Mouse (Mus musculus): ENCODE measurements at regions not wholly inside any gene's neighbourhood (a gene's known extent, or its start where the extent isn't known, plus 50 kb on each side); places are given as distances from the start of the nearest gene placed in this dataset.

- H3K9me3 ChIP-seq = no peaks in the 10 kb centered on the region
- no peak overlapping the region for H3K27ac ChIP-seq
- H3K4me1 ChIP-seq = no peaks in the 10 kb centered on the region
- H3K27me3 ChIP-seq (replicated peaks) = no peaks in the 10 kb centered on the region
- no peaks in the 10 kb centered on the region for H3K36me3 ChIP-seq (replicated peaks)
- H3K9ac ChIP-seq = no peak overlapping the region
- ATAC-seq (replicated peaks) = no peak
- WGBS = 85% methylated on average over 10 of the region's 10 CpGs
- no peak overlapping the region for H3K4me3 ChIP-seq
- H3K4me2 ChIP-seq = no peak overlapping the region
Observed at GRCm38 (mm10) chr11:18712642-18713053, 306.1 kb downstream of the Meis1 start.

DNA sequence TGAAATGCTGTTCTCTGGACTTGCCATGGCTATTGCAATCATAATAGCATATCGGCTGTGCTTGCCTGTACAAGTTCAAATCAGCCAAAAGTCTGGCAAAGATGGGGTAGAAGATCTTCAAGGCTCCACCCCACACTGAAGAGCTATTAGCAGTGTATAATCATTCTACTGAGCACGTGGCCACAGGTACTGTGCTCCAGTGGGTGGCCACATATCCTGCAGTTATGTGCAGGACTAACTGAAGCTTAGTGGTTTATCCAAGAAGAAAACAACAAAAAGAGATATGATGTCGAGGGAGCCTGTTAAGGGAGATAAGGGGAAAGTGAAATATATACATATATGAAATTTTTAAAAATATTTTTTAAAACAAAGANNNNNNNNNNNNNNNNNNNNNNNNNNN lies 309.2 kb downstream of the Meis1 start:
- WGBS = 83% methylated on average over 3 of the region's 3 CpGs
- no peaks in the 10 kb centered on the region for H3K4me1 ChIP-seq
- no peaks in the 10 kb centered on the region for H3K36me3 ChIP-seq (replicated peaks)
- no peaks in the 10 kb centered on the region for H3K27me3 ChIP-seq (replicated peaks)
- no peak overlapping the region for H3K4me2 ChIP-seq
- no peak overlapping the region for H3K4me3 ChIP-seq
- no peak overlapping the region for H3K9ac ChIP-seq
- H3K27ac ChIP-seq = no peak overlapping the region
- H3K9me3 ChIP-seq = no peaks in the 10 kb centered on the region
- ATAC-seq (replicated peaks) = no peak

- no peaks in the 10 kb centered on the region for H3K9me3 ChIP-seq
- no peak overlapping the region for H3K4me2 ChIP-seq
- H3K27me3 ChIP-seq (replicated peaks) = no peaks in the 10 kb centered on the region
- no peak for ATAC-seq (replicated peaks)
- H3K9ac ChIP-seq = no peak overlapping the region
- WGBS = 85% methylated on average over 6 of the region's 6 CpGs
- no peak overlapping the region for H3K27ac ChIP-seq
- H3K36me3 ChIP-seq (replicated peaks) = no peaks in the 10 kb centered on the region
- no peak overlapping the region for H3K4me3 ChIP-seq
- H3K4me1 ChIP-seq = no peaks in the 10 kb centered on the region
Observed at GRCm38 (mm10) chr11:18681593-18681992, 337.2 kb downstream of the Meis1 start.

- no peak for ATAC-seq (replicated peaks)
- 87% methylated on average over 2 of the region's 2 CpGs for WGBS
- H3K4me1 ChIP-seq = no peaks in the 10 kb centered on the region
- no peak overlapping the region for H3K4me2 ChIP-seq
- no peaks in the 10 kb centered on the region for H3K9me3 ChIP-seq
- no peak overlapping the region for H3K27ac ChIP-seq
- no peak overlapping the region for H3K4me3 ChIP-seq
- no peak overlapping the region for H3K9ac ChIP-seq
- no peaks in the 10 kb centered on the region for H3K36me3 ChIP-seq (replicated peaks)
- H3K27me3 ChIP-seq (replicated peaks) = no peaks in the 10 kb centered on the region
Observed at GRCm38 (mm10) chr11:18676876-18677275, 341.9 kb downstream of the Meis1 start.

- Histone ChIP-seq H3K9me3 (no peaks in the 10 kb centered on the region), H3K4me2 (no peak overlapping the region), H3K9ac (no peak overlapping the region), H3K4me3 (no peak overlapping the region), H3K4me1 (no peaks in the 10 kb centered on the region), H3K27ac (no peak overlapping the region), H3K36me3 (replicated peaks) (no peaks in the 10 kb centered on the region), H3K27me3 (replicated peaks) (no peaks in the 10 kb centered on the region)
- no peak for ATAC-seq (replicated peaks)
- 94% methylated on average over 2 of the region's 2 CpGs for WGBS
Observed at GRCm38 (mm10) chr11:18670967-18671366, 347.8 kb downstream of the Meis1 start.

DNA sequence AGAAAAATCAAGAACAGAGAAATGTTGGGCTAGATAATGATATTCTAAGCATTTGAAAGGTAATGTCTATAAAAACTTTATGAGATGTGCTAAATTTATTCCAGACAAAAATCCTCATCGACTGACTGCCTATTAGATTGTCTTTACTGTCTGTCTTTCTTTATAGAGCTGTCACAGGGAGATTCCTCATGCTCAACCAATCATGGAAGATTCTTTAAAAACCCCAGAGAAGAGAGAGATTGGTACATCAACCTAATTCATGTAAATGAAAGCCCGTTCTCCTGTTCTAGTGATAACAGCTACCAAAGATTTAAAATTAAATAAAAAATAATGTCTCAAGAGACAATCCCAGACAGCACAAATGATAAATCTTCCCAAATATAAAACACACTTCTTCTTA lies 349.5 kb downstream of the Meis1 start:
- Histone ChIP-seq H3K9me3 (no peaks in the 10 kb centered on the region), H3K4me1 (no peaks in the 10 kb centered on the region), H3K4me3 (no peak overlapping the region), H3K36me3 (replicated peaks) (no peaks in the 10 kb centered on the region), H3K4me2 (no peak overlapping the region), H3K27ac (no peak overlapping the region), H3K27me3 (replicated peaks) (no peaks in the 10 kb centered on the region), H3K9ac (no peak overlapping the region)
- no peak for ATAC-seq (replicated peaks)
- 57% methylated on average over 2 of the region's 2 CpGs for WGBS

GRCm38 (mm10) chr11:18656358-18656757 lies 362.4 kb downstream of the Meis1 start:
- Histone ChIP-seq H3K36me3 (replicated peaks) (no peaks in the 10 kb centered on the region), H3K9ac (no peak overlapping the region), H3K27ac (no peak overlapping the region), H3K4me1 (no peaks in the 10 kb centered on the region), H3K4me2 (no peak overlapping the region), H3K9me3 (no peaks in the 10 kb centered on the region), H3K4me3 (no peak overlapping the region), H3K27me3 (replicated peaks) (no peaks in the 10 kb centered on the region)
- ATAC-seq (replicated peaks) = no peak
- 49% methylated on average over 1 of the region's 1 CpGs for WGBS

DNA sequence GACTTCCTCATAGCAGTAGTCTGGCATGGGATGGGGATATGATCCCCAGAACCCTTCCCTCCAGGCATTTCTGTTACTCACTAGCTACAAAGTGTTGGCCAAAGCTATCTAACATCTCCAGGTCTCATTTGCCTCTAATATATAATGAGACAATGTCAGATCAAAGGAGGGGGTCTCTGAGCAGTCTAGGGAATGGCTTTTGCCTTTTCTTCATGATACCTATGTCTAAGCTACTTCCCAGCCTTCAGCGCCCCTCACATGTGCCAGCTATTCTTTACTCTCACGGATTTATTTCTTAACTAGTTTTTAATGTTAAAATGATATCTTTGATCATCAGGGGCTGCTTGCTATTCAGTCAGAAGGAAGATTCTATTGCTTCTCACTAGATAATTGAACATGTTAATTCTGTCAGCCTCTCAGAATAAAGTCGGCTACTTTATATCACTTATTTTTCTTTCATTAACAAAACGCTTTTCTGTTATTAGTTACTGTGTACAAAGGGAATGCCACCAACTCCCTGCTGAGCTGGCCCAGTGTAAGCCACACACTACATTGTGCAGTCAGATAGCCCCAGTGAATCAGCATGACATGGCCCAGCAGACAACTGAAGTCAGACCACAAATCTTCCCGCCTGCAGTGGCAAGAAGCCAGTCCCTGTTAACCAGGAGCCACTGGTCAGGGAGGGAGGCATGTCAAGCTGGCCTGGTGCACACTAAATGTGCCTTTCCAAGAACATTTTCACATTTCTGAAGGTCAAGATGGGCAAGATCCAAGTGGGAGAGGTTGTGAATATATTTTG lies 386.6 kb downstream of the Meis1 start:
- no peak for ATAC-seq (replicated peaks)
- H3K27me3 ChIP-seq (replicated peaks) = no peaks in the 10 kb centered on the region
- H3K4me1 ChIP-seq = no peaks in the 10 kb centered on the region; the same call in 1 of the 2 replicates
- H3K4me3 ChIP-seq = no peak overlapping the region
- 57% methylated on average over 5 of the region's 5 CpGs for WGBS
- H3K9me3 ChIP-seq = no peaks in the 10 kb centered on the region
- no peak overlapping the region for H3K9ac ChIP-seq
- H3K36me3 ChIP-seq (replicated peaks) = no peaks in the 10 kb centered on the region
- no peak overlapping the region for H3K27ac ChIP-seq
- H3K4me2 ChIP-seq = no peak overlapping the region

- no peak for ATAC-seq (replicated peaks)
- WGBS = 97% methylated on average over 7 of the region's 7 CpGs
Observed at GRCm38 (mm10) chr11:18631570-18631969, 387.2 kb downstream of the Meis1 start.

GRCm38 (mm10) chr11:18621777-18622176 lies 397.0 kb downstream of the Meis1 start:
- H3K4me3 ChIP-seq = no peak overlapping the region
- no peaks in the 10 kb centered on the region for H3K9me3 ChIP-seq
- 31% methylated on average over 3 of the region's 3 CpGs for WGBS
- H3K27ac ChIP-seq = no peak overlapping the region
- no peak overlapping the region for H3K9ac ChIP-seq
- no peaks in the 10 kb centered on the region for H3K27me3 ChIP-seq (replicated peaks)
- no peak overlapping the region for H3K4me2 ChIP-seq
- H3K4me1 ChIP-seq = 0 out of 2 replicates have a peak, but pooled peaks cover 3% of the 10 kb centered on the region
- ATAC-seq (replicated peaks) = 0 out of 2 replicates have a peak, but pooled peaks have one; percentile 24
- H3K36me3 ChIP-seq (replicated peaks) = no peaks in the 10 kb centered on the region

More at GRCm38 (mm10) chr11:18631570-18631969, 387.2 kb downstream of the Meis1 start:
- H3K4me2 ChIP-seq = no peak overlapping the region
- no peaks in the 10 kb centered on the region for H3K9me3 ChIP-seq
- no peak overlapping the region for H3K9ac ChIP-seq
- no peaks in the 10 kb centered on the region for H3K27me3 ChIP-seq (replicated peaks)
- H3K4me3 ChIP-seq = no peak overlapping the region
- no peaks in the 10 kb centered on the region; the same call in 1 of the 2 replicates for H3K4me1 ChIP-seq
- H3K27ac ChIP-seq = no peak overlapping the region
- H3K36me3 ChIP-seq (replicated peaks) = no peaks in the 10 kb centered on the region

GRCm38 (mm10) chr11:18604836-18605235 lies 413.9 kb downstream of the Meis1 start:
- H3K4me3 ChIP-seq = no peak overlapping the region
- H3K4me1 ChIP-seq = 0 out of 2 replicates have a peak, but pooled peaks cover 3% of the 10 kb centered on the region
- no peaks in the 10 kb centered on the region for H3K9me3 ChIP-seq
- no peak overlapping the region for H3K4me2 ChIP-seq
- no peaks in the 10 kb centered on the region for H3K36me3 ChIP-seq (replicated peaks)
- 18% methylated on average over 6 of the region's 6 CpGs for WGBS
- H3K27ac ChIP-seq = no peak overlapping the region
- no peaks in the 10 kb centered on the region for H3K27me3 ChIP-seq (replicated peaks)
- ATAC-seq (replicated peaks) = peak; percentile 65; the same call in 1 of the 2 replicates
- no peak overlapping the region for H3K9ac ChIP-seq

DNA sequence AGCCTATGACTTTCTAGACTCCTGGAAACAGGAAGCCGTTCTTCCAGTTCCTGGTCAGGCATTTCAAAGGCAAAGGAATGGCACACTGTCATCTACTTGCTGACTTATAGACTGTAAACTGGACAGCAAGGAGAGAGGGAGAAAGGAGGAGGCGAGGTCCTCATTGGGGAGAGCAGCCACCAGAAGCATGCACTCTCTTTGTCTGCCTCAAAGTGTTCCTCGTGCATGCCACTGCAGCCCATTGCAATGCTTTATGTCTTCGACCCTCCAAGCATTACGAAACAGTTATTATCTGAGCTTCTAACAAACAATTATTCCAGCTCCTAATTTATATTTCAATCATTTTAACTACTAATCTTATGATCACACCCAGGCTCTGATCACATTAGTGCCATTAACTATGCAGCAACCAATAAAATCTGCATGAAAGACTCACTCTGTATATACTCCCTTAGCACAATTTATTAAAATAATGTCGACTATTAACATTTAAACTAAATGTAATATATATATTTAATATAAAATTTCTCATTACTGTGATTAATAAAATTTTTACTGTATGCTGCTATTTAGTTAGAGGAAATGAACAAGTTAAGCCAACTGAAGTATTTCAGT lies 417.1 kb downstream of the Meis1 start:
- Histone ChIP-seq H3K4me1 (0 out of 2 replicates have a peak, but pooled peaks cover 3% of the 10 kb centered on the region), H3K9ac (no peak overlapping the region), H3K4me3 (no peak overlapping the region), H3K27ac (no peak overlapping the region), H3K4me2 (no peak overlapping the region), H3K27me3 (replicated peaks) (no peaks in the 10 kb centered on the region), H3K36me3 (replicated peaks) (no peaks in the 10 kb centered on the region), H3K9me3 (no peaks in the 10 kb centered on the region)
- no peak for ATAC-seq (replicated peaks)
- 79% methylated on average over 6 of the region's 6 CpGs for WGBS

- WGBS = 85% methylated on average over 3 of the region's 3 CpGs
- H3K9ac ChIP-seq = no peak overlapping the region
- H3K4me3 ChIP-seq = no peak overlapping the region
- H3K36me3 ChIP-seq (replicated peaks) = no peaks in the 10 kb centered on the region
- H3K4me1 ChIP-seq = no peaks in the 10 kb centered on the region
- no peaks in the 10 kb centered on the region for H3K9me3 ChIP-seq
- no peaks in the 10 kb centered on the region for H3K27me3 ChIP-seq (replicated peaks)
- H3K27ac ChIP-seq = no peak overlapping the region
- no peak for ATAC-seq (replicated peaks)
- H3K4me2 ChIP-seq = no peak overlapping the region
Observed at GRCm38 (mm10) chr11:18598349-18598748, 420.4 kb downstream of the Meis1 start.

All from midbrain, embryonic 15.5 days (tissue).